Mouse (Mus musculus) frontal cortex, postnatal 14 days (tissue): Measurements from ENCODE around the gene 1810009A15Rik.
"Not testable (repeated sequence)": the region's sequence is repeated elsewhere in the genome, so short reads cannot be mapped to it uniquely, and the experiment has no call there.

Experiments used
- DNase-seq, 2 experiments: peaks; one replicate each; pipeline ENCODE4 v3.0.0; 2022; ENCODE audit warnings: low spot score in 2 of 2

Gene 1810009A15Rik

DNA sequence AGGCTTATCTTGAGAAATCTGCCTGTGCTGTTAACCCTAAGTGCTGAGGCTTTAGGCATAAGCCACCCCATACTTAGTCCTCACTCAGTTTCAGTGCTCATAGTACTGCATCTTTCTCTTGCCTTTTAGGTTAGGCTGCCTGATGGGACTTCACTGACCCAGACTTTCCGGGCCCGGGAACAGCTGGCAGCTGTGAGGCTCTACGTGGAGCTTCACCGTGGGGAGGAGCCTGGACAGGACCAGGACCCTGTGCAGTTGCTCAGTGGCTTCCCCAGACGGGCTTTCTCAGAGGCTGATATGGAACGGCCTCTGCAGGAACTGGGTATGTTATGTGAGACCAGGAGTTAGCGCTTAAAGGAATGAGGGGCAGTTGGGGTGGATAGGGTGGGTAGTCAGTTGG lies 13.6 kb upstream of the 1810009A15Rik start:
- DNase-seq, result no peak

DNA sequence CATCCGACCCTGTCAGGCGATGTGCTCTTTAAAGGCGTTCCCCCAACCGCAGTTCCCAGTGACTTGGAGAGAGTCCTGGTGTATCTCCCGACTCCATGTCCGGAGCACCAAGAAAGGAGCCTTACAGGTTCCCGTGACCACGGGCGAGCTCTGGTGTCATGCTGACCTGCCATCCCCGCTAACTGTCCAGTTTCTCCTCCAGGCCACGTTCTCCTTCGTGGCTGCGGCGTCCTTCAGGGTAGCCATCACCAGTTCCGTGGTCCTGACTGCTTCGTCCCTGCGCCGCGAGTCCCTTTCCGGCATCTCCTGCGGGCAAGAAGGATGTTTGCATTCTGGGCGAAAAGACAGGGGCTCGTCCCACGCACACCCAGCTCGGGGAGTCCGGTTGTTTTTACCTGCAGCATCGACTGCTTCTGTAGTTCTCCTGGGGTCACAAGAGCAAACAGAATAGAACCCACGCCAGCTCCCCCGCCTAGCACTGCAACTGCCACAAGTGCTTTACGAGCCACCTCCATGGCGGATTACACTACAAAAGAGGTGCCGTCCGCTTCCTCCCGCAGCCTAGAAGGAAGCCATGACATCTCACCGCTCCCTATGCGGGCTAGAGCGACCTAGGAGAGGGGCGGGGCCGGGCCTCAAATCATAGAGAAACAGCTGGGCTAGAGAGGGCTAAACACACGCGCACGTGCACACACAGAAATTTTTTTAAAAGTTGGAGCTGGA lies 8.2 kb upstream of the 1810009A15Rik start, which contains the start of gene Uqcc3:
TSS of gene Uqcc3 (minus strand) at position 613 of the 723 bp plus-strand sequence.
- DNase-seq, result peak; percentile 80 to 85

DNA sequence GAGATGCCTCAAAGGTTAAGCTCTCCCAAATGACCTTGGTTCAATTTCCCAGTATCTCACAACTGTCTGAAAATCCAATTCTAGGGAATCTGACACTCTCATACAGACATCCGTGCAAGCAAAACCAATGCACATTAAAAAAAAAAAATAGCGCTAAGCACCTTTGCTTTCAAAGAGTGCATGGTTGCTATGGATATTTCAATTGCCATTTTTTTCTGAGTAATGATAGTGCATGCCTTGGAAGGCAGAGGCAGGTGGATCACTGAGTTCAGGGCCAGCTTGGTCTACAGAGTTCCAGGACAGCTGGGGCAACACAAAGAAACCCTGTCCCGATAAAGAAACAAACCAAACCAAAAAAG lies 7.6 kb upstream of the 1810009A15Rik start:
- DNase-seq, result no peak

DNA sequence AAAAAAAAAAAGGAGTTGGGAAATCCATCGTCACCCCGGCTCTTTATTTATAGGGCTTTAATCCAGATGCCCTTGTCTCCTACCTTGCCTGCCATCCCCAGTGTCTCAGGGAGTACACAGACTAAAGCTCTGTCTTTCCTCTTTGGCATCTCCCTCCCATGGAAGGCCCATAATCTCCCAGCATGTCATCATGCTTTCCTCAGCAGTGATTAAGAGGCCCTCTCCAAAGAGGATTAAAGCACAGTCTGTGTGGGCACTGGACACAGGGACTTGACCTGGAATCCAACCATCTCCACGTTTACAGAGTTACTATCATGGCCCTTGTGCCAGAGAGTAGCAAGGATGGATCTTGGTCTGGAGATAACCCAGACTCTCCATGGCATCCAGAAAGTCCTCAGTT lies 5.0 kb upstream of the 1810009A15Rik start, which contains the start of the genes Lbhd1 and Gm49403:
TSS of gene Lbhd1 (plus strand) at position 117 of the 400 bp plus-strand sequence.
TSS of gene Gm49403 (plus strand) at position 315 of the 400 bp plus-strand sequence.
- no peak for DNase-seq

DNA sequence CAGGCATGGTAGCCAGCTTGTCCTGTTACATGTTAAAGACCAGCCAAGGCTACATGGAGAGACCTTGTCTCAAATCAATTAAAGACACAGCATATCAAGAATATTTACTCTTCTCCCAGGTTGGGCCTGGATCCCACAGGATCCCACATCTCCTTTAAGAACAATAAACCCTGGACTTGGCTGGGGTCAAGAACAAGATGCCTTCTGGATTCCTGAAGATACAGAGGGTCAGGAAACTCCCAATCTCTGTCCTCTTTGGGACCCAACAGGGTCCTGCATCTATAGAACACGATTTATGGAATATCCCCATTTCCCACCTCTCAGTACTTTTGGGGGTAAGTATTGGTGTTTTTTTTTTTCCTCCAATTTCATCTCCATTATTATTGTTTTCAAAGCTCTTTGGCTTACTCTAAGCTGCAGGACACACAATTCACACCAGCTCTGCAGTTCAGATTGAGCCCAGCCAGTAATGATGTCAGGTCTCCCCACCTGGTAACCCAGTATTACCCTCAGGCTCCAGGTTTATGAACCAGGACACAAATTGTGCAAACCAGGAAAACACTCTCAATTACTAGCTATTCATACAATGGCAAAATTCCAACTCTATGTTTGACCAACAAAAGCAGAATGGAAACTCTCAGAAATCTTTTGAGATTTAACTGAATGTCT lies 1.6 kb upstream of the 1810009A15Rik start:
- DNase-seq, result no peak

DNA sequence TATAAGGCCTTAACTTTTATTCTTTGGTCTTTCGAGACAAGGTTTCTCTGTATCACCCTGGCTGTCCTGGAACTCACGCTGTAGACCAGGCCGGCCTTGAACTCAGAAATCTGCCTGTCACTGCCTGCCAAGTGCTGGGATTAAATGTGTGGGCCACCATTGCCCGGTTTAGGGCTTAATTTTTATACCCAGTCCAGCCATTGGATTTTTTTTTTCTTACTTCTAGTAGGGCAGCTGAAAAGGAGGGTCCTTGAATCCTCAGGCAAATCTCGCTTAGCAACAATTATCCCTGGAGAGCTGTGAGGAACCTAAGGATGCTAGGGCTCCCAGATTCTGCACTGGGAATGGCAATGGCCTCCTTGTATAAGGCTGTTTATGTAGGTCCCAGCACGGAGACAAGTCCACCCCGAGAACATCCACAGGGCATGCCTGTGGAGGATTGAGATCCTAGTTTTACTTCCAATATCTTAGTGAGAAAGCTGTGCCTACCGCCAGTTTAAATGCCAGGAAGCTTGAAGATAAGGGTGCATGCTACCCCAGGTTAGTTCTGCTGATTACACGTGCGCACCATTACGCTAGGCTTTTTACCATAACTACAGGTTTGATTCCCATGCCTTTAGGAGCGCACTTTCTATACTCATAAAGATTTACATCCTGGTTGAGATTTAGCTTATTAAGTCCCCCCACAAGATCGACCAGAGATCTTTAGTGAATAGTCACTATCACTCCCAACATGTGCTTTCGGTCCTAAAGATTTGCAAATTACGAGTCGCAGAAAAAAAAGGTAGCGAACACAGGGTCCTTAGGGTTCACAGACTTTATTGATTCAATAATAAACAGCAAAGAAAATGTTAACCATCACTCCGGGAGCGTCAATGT lies 829 bp upstream of the 1810009A15Rik start:
- DNase-seq, result no peak

DNA sequence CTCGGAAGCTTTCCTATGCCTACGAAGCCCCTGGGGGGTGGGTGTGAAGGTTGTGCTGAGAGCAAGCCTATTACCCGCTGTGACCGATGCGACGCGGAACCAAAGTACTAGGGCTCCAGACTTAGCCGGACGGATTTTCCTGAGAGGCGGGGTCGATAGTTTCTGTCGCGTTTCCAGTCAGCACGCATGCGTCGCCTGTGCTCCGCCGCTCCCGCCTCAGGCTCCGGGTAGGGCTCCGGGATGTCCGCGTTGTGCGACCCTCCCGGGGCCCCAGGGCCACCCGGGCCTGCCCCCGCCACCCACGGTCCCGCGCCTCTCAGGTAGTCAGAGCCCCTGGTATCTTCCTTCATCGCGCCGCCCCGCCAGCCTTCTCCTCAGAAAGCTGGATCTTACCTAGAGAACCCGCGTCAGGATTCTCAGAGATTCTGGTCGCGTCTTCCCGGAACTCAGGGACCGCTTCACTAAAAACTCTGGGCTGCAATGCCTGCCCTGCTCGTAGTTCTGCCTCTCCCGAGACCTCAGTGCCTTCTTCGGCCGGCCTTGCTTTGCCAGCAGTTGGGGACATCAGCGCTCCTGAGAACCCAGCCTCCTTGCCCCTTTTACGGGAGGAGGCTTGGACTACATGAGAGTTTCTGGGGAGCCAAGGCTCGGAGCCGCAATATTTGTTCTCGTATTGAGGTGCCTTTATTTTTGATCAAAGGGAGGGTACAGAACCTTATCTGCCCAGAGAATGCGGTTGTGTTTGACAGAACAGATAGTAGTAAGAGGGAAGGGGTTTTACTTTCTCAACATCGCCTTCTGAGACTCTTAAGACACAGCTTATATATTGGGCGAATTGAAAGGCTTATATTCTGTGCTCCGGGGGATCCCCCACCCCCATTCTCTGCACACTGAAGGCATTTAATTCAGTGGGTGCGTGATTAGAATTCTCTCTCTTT lies 4.4 kb downstream of the 1810009A15Rik start, which contains the start of gene Ints5:
TSS of gene Ints5 (plus strand) at position 177 of the 938 bp plus-strand sequence.
- DNase-seq, result peak; percentile 71 to 79

DNA sequence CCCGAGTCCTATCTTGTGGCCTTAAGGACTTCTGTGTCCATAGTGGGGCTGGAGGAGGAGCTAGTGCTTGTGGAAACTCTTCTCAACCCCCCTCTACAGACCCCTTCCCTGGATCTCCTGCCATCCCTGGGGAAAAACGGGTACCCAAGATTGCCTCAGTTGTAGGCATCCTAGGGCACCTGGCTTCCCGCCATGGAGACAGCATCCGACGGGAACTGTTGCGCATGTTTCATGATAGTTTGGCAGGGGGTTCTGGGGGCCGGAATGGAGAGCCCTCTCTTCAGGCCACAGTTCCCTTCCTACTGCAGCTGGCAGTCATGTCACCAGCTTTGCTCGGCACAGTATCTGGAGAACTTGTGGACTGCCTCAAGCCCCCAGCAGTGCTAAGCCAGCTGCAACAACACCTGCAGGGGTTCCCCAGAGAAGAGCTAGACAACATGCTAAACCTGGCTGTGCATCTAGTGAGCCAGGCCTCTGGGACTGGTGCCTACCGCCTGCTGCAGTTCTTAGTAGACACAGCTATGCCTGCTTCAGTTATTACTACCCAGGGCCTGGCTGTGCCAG lies 6.8 kb downstream of the 1810009A15Rik start:
- no peak for DNase-seq

DNA sequence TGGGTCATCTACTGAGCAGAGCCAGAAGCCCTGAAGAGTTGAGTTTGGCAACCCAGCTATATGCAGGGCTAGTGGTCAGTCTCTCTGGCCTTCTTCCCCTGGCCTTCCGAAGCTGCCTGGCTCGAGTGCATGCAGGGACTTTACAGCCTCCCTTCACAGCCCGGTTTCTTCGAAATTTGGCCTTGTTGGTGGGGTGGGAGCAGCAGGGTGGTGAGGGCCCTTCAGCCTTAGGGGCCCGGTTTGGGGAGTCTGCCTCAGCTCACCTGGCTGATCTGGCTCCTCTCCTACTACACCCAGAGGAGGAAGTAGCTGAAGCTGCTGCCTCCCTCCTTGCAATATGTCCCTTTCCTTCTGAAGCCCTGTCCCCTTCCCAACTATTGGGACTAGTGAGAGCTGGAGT lies 7.6 kb downstream of the 1810009A15Rik start:
- not testable (repeated sequence) for DNase-seq

DNA sequence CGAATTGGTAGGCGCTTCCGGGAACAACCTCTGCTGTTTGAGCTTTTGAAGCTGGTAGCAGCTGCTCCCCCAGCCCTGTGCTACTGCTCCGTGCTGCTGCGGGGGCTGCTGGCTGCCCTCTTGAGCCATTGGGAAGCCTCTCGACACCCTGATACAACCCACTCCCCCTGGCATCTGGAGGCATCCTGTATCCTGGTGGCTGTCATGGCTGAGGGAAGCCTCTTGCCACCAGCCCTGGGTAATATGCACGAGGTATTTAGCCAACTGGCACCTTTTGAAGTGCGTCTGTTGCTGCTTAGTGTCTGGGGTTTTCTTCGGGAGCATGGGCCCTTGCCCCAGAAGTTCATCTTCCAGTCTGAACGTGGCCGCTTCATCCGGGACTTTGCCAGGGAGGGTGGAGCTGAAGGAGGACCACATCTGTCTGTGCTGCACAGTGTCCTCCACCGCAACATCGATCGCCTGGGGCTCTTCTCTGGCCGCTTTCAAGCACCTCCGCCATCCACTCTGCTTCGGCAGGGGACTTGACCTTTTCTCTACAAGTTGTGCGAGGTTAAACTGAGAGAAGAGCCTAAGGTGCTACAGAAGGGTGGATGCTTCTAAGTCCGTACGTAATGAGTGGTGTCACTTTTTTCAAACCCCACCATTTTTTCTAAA lies 8.7 kb downstream of the 1810009A15Rik start:
- peak in 1 of 2 experiments; percentile 26 for DNase-seq

DNA sequence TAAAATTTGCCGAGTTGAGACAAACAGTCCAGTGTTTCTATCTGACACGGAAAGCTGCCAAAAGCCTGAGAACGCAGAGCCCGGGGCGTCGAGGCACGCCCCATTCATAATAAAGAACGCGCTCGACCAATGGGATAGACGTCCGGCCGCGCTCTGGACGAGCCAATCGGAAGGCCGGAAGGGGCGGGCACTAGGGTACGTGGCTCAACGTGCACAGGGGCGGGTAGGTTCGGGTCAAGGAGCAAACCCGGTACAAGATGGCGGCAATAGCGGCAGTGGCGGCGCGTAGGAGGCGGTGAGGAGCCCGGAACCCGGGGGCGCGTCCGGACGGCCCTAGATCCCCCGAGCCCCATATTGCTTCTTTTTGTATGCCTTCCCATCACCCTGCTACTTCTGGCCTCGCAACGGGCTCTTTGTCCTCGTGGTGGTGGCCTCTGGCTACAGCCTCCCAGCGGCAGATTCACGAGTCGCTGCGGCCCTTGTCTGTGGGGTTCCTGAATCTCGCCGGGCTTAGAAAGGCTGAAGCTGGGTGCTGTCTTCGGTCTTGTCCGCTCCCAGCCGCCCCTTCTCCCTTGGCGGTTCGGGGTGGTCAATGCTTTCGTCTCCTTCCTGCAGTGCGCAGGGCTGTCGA lies 9.3 kb downstream of the 1810009A15Rik start, which contains the start of gene Ganab:
TSS of gene Ganab (plus strand) at position 207 of the 631 bp plus-strand sequence.
- peak; percentile 91 to 95 for DNase-seq

DNA sequence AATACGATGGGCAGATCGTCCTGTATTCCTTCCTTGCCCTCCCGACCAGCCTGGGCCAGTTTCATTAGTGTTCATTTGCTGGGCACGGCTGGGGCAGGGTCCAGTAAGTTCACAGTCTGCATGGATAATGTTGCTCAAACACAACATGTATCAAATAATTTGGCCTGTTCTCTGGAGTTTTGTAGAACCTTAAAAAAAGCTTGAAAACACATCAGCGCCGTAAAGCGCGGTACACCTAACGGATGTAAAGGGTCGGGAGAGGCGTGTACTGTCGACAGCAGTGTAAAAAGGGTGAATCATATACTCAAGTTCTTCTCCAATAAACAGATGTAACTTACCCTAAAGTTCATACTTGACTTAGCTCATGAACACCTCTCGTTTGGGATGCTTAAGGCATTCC lies 9.9 kb downstream of the 1810009A15Rik start:
- DNase-seq, result no peak

DNA sequence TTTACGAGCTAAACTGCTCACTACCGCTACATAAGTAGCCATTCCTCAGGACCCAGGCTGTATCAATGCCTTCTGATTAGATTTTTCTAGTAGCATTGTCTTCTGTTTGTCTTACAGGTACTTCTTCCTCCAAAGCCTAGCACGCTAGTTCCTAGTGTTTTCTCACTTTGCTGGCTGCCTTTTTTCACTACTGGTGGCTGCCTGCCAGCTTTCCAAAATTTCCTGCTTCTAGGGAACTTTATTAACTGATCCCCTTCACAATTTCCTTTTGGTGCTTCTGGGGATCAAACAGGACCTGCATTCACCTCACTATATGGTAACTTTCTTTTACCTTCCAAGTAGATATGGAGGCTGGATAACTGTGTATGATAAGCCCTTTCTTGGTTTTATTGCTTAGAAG lies 10.4 kb downstream of the 1810009A15Rik start:
- DNase-seq, result no peak

DNA sequence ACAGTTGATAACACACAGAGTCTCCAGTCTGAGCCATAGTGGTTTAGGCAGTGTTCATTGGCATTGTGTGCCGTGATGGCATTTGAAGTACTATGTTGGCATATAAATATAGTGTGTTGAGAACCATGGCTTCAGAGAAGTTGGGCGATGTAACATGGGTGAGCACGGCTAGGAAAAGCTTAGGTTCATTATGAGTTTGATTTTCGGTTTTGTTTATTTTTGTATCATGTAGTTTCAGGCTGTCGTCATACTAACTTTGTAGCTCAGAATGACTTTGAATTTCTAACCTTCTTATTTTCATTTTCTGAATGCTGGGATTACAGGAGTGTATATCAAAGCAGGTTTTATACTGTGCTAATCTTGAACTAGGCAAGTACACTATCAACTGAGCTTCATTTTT lies 14.8 kb downstream of the 1810009A15Rik start:
- DNase-seq, result no peak

DNA sequence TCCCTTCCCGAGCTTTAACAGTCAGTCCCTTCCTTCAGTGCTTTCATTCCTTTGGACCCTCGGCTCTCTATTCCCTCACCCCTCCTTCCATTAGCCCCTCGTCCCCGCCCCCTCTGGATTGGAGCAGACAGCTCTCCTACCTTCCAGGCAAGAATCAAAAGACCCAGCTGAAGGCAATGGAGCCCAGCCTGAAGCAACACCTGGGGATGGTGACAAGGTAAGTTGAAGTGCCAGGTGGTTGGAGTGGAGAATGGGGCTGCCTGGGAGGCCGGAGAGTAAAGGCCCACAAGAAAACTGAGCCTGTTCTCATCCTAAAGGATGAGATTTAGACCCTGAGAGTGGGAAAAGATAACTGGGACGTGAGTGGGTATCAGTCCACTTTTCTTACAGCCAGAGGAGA lies 19.9 kb downstream of the 1810009A15Rik start:
- DNase-seq, result no peak

DNA sequence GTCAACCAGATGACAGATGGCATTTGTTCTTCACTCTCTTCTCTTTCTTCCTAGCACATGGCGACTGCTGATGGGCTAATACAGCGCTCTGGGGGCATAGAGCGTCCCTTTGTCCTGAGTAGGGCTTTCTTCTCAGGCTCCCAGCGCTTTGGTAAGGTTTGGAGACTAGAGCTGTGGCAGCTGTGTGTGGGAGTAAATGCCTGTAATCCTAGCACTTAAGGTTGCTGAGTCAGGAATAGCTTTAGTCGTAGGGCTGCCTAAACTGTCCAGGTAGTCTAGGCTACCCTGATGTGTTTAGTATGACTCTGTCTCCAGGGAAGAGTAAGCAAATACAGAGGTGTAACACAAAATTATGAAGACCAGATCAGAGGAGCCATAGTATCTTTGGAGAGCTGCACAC lies 23.2 kb downstream of the 1810009A15Rik start:
- no peak for DNase-seq

DNA sequence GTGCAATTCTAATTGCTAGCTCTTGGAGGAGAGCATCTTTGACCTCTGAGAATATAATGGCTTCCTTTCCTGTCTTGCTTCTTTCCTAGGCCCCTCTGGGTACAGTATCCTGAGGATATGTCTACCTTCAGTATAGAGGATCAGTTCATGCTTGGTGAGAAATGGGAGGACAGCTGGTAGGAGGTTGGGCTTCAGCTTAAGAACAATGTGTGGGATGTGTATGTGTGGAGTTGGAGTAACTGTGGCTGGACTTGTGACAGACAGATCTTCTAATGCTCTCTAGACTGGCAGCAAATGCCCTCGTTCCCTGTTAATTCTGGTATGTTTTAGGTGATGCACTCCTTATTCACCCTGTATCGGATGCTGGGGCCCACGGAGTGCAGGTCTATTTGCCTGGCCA lies 25.6 kb downstream of the 1810009A15Rik start:
- DNase-seq, result no peak

DNA sequence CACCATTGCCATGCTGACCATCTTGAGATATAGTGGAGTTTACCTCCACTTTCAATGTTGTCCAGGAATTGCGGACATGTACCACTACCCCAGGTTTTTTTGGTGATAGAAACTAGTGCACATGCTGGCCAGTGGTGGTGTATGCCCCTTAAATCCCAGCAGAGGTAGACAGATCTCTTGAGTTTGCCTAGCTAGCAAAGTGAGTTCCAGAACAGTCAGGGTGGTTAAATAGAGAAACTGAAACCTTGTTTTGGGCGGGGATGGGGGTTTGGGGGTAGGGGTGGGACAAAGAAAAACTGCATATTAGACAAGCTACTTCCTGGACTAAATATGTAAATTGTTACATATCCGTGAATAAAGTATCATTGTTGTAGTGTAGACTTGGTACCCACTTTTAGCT lies 30.3 kb downstream of the 1810009A15Rik start:
- DNase-seq, result no peak

DNA sequence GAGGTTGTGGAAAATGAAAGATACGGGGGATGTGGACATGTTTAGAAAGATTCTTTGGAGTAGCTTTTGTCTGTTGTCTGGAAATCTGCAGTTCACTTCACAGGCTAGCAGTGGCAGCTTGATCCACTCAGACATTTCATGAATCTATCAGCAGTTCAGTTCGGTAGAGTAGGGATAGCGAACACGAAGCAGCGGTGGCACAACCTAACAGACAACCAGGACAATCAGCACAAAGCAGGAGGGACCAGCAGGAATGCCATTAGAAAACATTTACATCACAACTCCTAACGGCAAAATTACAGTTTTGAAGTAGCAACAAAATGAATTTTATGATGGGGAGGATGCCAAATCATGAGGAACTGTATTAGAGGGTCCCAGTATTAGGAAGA lies 31.0 kb downstream of the 1810009A15Rik start:
- DNase-seq, result no peak
